Mouse (Mus musculus): Measurements from ENCODE around the gene Kcnip3. TPM values are rescaled to one million over a fixed set of nuclear protein-coding genes. Genes with fewer than 3 reads are reported as not detected.

The Kcnip3 gene
- polyA plus RNA-seq, 1 experiment from 2014 or later, result 3.4 TPM

DNA sequence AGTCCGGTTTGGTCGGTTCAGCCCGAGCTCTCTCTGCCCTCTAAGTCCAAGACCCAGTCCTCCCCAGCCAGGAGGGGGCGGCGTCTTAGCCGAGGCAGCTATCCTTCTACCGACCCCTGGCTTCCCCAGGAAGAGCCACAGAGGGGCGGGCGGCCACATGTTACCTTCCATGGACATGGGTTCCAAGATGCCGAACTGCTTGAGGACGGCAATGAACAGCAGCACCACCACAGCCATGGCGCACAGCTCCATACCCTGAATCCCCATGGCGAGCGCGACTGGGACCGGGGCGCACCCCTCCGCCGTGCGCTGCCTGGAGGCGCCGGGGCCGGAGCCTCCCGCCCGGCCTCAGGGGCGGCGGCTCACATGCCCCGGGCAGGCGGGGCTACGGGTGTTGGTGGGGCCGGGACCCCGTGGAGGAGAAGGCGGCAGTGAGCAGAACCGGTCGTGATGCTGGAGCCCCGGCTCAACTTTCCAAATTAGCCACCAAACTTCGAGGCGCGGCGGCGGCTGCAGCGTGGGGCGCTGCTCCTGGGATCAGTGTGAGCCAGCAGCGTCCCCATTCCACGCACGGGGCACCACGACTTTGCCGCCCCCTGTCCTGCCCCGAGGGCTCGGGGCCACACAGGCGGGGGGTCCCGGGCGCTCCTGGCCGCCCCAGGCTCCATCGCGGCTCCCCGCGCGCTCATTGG, 39.9 kb downstream of the Kcnip3 start:
- H3K4me2 ChIP-seq (ENCODE audit: low read depth, low read length), result peak overlapping the region; percentile 91
- H3K27ac ChIP-seq (ENCODE audit: low read length), result no peak overlapping the region
- H3K9me3 ChIP-seq (ENCODE audit: control insufficient read depth, low read length), result no peaks in the 10 kb centered on the region
- peak; percentile 62 for ATAC-seq
- no peaks in the 10 kb centered on the region for H3K36me3 ChIP-seq (ENCODE audit: control insufficient read depth, insufficient read depth, low read length)
- H3K9ac ChIP-seq (ENCODE audit: low read depth, low read length), result peak overlapping the region; percentile 61
- peaks cover 23% of the 10 kb centered on the region for H3K4me1 ChIP-seq (ENCODE audit: control insufficient read depth, insufficient read depth, low read length)
- WGBS, result 1% methylated on average over 59 of the region's 59 CpGs
- peak overlapping the region; percentile 61 for H3K4me3 ChIP-seq (ENCODE audit: low read length)
- H3K27me3 ChIP-seq (replicated peaks; ENCODE audit: control insufficient read depth, insufficient read depth, low read length), result peaks cover 49% of the 10 kb centered on the region

DNA sequence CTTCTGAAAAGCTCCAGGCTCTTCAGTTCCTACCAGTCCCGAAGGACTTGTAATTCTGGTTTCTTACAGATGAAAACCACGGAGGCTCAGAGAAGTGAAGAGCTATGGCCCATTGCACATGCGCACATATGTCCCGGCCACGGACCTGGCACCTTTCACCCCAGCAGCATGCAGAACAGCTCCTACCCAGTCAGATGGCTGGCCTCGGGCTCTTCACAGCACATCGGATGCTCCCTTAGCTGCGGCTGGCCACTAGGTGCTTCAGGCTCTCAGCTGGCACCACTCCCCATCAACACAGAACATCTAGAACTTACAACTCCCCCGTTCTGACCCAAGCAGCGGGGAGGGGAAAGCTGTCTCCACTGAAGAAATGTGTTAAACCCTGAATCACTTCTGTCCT, 42.1 kb downstream of the Kcnip3 start:
- Histone ChIP-seq H3K4me1 (ENCODE audit: control insufficient read depth, insufficient read depth, low read length) (peaks cover 20% of the 10 kb centered on the region), H3K4me3 (ENCODE audit: low read length) (no peak overlapping the region), H3K27ac (ENCODE audit: low read length) (no peak overlapping the region), H3K27me3 (replicated peaks; ENCODE audit: control insufficient read depth, insufficient read depth, low read length) (peaks cover 49% of the 10 kb centered on the region), H3K9me3 (ENCODE audit: control insufficient read depth, low read length) (no peaks in the 10 kb centered on the region), H3K9ac (ENCODE audit: low read depth, low read length) (no peak overlapping the region), H3K4me2 (ENCODE audit: low read depth, low read length) (no peak overlapping the region), H3K36me3 (ENCODE audit: control insufficient read depth, insufficient read depth, low read length) (no peaks in the 10 kb centered on the region)
- no peak for ATAC-seq
- 71% methylated on average over 10 of the region's 10 CpGs for WGBS

GRCm38 (mm10) chr2:127479210-127479609, 42.7 kb downstream of the Kcnip3 start:
- no peak overlapping the region for H3K4me3 ChIP-seq (ENCODE audit: low read length)
- ATAC-seq, result no peak

DNA sequence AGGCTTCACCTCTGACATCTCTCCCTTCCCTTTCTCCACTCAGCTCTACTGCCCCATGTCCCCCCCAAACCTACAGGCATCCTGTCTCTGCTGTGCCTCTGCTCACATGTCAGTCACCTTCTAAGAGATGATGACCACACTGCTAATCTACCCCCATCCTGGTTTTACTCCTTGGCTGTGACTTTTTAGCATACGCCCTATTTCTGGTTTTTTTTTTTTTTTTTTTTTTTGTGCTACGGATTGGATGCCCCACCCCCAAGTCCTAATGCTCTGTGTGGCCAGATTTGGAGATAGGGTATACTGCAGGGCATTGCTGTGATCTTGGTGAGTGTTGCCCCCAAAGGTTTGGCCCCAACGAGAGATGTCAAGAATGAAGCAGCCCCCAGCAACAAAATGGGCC, 49.6 kb downstream of the Kcnip3 start:
- Histone ChIP-seq H3K4me2 (ENCODE audit: low read depth, low read length) (no peak overlapping the region), H3K4me1 (ENCODE audit: control insufficient read depth, insufficient read depth, low read length) (no peaks in the 10 kb centered on the region), H3K36me3 (ENCODE audit: control insufficient read depth, insufficient read depth, low read length) (no peaks in the 10 kb centered on the region), H3K4me3 (ENCODE audit: low read length) (no peak overlapping the region), H3K27me3 (replicated peaks; ENCODE audit: control insufficient read depth, insufficient read depth, low read length) (no peaks in the 10 kb centered on the region), H3K9me3 (ENCODE audit: control insufficient read depth, low read length) (no peaks in the 10 kb centered on the region), H3K9ac (ENCODE audit: low read depth, low read length) (no peak overlapping the region), H3K27ac (ENCODE audit: low read length) (no peak overlapping the region)
- 59% methylated on average over 3 of the region's 3 CpGs for WGBS
- no peak for ATAC-seq

More at GRCm38 (mm10) chr2:127479210-127479609, 42.7 kb downstream of the Kcnip3 start:
- WGBS, result 63% methylated on average over 4 of the region's 4 CpGs
- Histone ChIP-seq H3K9ac (ENCODE audit: low read depth, low read length) (no peak overlapping the region), H3K4me1 (ENCODE audit: control insufficient read depth, insufficient read depth, low read length) (peaks cover 15% of the 10 kb centered on the region), H3K27ac (ENCODE audit: low read length) (no peak overlapping the region), H3K36me3 (ENCODE audit: control insufficient read depth, insufficient read depth, low read length) (no peaks in the 10 kb centered on the region), H3K27me3 (replicated peaks; ENCODE audit: control insufficient read depth, insufficient read depth, low read length) (peaks cover 45% of the 10 kb centered on the region), H3K4me2 (ENCODE audit: low read depth, low read length) (no peak overlapping the region), H3K9me3 (ENCODE audit: control insufficient read depth, low read length) (no peaks in the 10 kb centered on the region)

- Histone ChIP-seq H3K4me3 (ENCODE audit: low read length) (no peak overlapping the region), H3K4me2 (ENCODE audit: low read depth, low read length) (no peak overlapping the region), H3K36me3 (ENCODE audit: control insufficient read depth, insufficient read depth, low read length) (no peaks in the 10 kb centered on the region), H3K9me3 (ENCODE audit: control insufficient read depth, low read length) (no peaks in the 10 kb centered on the region), H3K27ac (ENCODE audit: low read length) (no peak overlapping the region), H3K27me3 (replicated peaks; ENCODE audit: control insufficient read depth, insufficient read depth, low read length) (no peaks in the 10 kb centered on the region), H3K9ac (ENCODE audit: low read depth, low read length) (no peak overlapping the region), H3K4me1 (ENCODE audit: control insufficient read depth, insufficient read depth, low read length) (no peaks in the 10 kb centered on the region)
- ATAC-seq, result no peak
- 85% methylated on average over 8 of the region's 8 CpGs for WGBS
Observed at GRCm38 (mm10) chr2:127471281-127471680, 50.6 kb downstream of the Kcnip3 start.

GRCm38 (mm10) chr2:127470661-127471060, 51.2 kb downstream of the Kcnip3 start:
- WGBS, result 71% methylated on average over 10 of the region's 10 CpGs
- H3K27me3 ChIP-seq (replicated peaks; ENCODE audit: control insufficient read depth, insufficient read depth, low read length), result no peaks in the 10 kb centered on the region
- no peak overlapping the region for H3K4me2 ChIP-seq (ENCODE audit: low read depth, low read length)
- ATAC-seq, result no peak
- no peaks in the 10 kb centered on the region for H3K36me3 ChIP-seq (ENCODE audit: control insufficient read depth, insufficient read depth, low read length)
- no peak overlapping the region for H3K27ac ChIP-seq (ENCODE audit: low read length)
- H3K4me3 ChIP-seq (ENCODE audit: low read length), result no peak overlapping the region
- no peak overlapping the region for H3K9ac ChIP-seq (ENCODE audit: low read depth, low read length)
- H3K4me1 ChIP-seq (ENCODE audit: control insufficient read depth, insufficient read depth, low read length), result no peaks in the 10 kb centered on the region
- H3K9me3 ChIP-seq (ENCODE audit: control insufficient read depth, low read length), result no peaks in the 10 kb centered on the region

GRCm38 (mm10) chr2:127470183-127470582, 51.7 kb downstream of the Kcnip3 start:
- Histone ChIP-seq H3K4me1 (ENCODE audit: control insufficient read depth, insufficient read depth, low read length) (no peaks in the 10 kb centered on the region), H3K4me2 (ENCODE audit: low read depth, low read length) (no peak overlapping the region), H3K4me3 (ENCODE audit: low read length) (no peak overlapping the region), H3K9ac (ENCODE audit: low read depth, low read length) (no peak overlapping the region), H3K9me3 (ENCODE audit: control insufficient read depth, low read length) (no peaks in the 10 kb centered on the region), H3K36me3 (ENCODE audit: control insufficient read depth, insufficient read depth, low read length) (no peaks in the 10 kb centered on the region), H3K27ac (ENCODE audit: low read length) (no peak overlapping the region), H3K27me3 (replicated peaks; ENCODE audit: control insufficient read depth, insufficient read depth, low read length) (no peaks in the 10 kb centered on the region)
- WGBS, result 80% methylated on average over 5 of the region's 5 CpGs
- no peak for ATAC-seq

DNA sequence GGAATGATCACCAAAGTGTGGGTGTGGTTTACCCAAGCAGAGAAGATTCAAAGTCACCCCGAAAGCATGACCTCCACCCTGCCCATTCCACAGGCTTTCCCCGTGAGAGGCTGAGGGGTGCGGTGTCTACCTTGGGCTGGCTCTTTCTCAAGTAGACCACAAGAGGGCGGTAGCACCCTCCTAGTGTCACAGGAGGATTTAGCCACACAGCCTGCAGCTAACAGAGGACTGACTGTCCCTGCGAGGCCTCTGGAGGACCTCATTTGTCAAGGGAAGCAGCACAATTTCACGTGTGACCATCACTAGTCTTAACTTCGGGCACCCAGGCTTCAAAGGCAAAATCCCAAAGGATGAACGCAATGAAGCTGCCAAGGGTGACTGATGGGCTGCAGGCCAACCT, 59.6 kb downstream of the Kcnip3 start:
- H3K36me3 ChIP-seq (ENCODE audit: control insufficient read depth, insufficient read depth, low read length), result no peaks in the 10 kb centered on the region
- H3K4me1 ChIP-seq (ENCODE audit: control insufficient read depth, insufficient read depth, low read length), result no peaks in the 10 kb centered on the region
- no peak overlapping the region for H3K4me3 ChIP-seq (ENCODE audit: low read length)
- H3K27me3 ChIP-seq (replicated peaks; ENCODE audit: control insufficient read depth, insufficient read depth, low read length), result no peaks in the 10 kb centered on the region
- H3K27ac ChIP-seq (ENCODE audit: low read length), result no peak overlapping the region
- H3K9ac ChIP-seq (ENCODE audit: low read depth, low read length), result no peak overlapping the region
- H3K4me2 ChIP-seq (ENCODE audit: low read depth, low read length), result no peak overlapping the region
- ATAC-seq, result peak; percentile 68
- WGBS, result 9% methylated on average over 8 of the region's 8 CpGs
- no peaks in the 10 kb centered on the region for H3K9me3 ChIP-seq (ENCODE audit: control insufficient read depth, low read length)

GRCm38 (mm10) chr2:127461351-127461750, 60.5 kb downstream of the Kcnip3 start:
- Histone ChIP-seq H3K9me3 (ENCODE audit: control insufficient read depth, low read length) (no peaks in the 10 kb centered on the region), H3K27ac (ENCODE audit: low read length) (no peak overlapping the region), H3K4me3 (ENCODE audit: low read length) (no peak overlapping the region), H3K4me1 (ENCODE audit: control insufficient read depth, insufficient read depth, low read length) (no peaks in the 10 kb centered on the region), H3K4me2 (ENCODE audit: low read depth, low read length) (no peak overlapping the region), H3K27me3 (replicated peaks; ENCODE audit: control insufficient read depth, insufficient read depth, low read length) (no peaks in the 10 kb centered on the region), H3K9ac (ENCODE audit: low read depth, low read length) (no peak overlapping the region), H3K36me3 (ENCODE audit: control insufficient read depth, insufficient read depth, low read length) (no peaks in the 10 kb centered on the region)
- 35% methylated on average over 9 of the region's 9 CpGs for WGBS
- ATAC-seq, result no peak

GRCm38 (mm10) chr2:127459341-127459740, 62.6 kb downstream of the Kcnip3 start:
- no peak for ATAC-seq
- H3K27ac ChIP-seq (ENCODE audit: low read length), result no peak overlapping the region
- H3K9ac ChIP-seq (ENCODE audit: low read depth, low read length), result no peak overlapping the region
- no peak overlapping the region for H3K4me3 ChIP-seq (ENCODE audit: low read length)
- no peak overlapping the region for H3K4me2 ChIP-seq (ENCODE audit: low read depth, low read length)
- WGBS, result 69% methylated on average over 2 of the region's 2 CpGs
- H3K36me3 ChIP-seq (ENCODE audit: control insufficient read depth, insufficient read depth, low read length), result no peaks in the 10 kb centered on the region
- no peaks in the 10 kb centered on the region for H3K27me3 ChIP-seq (replicated peaks; ENCODE audit: control insufficient read depth, insufficient read depth, low read length)
- no peaks in the 10 kb centered on the region for H3K9me3 ChIP-seq (ENCODE audit: control insufficient read depth, low read length)
- H3K4me1 ChIP-seq (ENCODE audit: control insufficient read depth, insufficient read depth, low read length), result no peaks in the 10 kb centered on the region

Data from intestine, embryonic 16.5 days (tissue).